Mouse (Mus musculus): Measurements from ENCODE around the gene Eid2. TPM values are rescaled to one million over a fixed set of nuclear protein-coding genes. Genes with fewer than 3 reads are reported as not detected.

The Eid2 gene
- polyA plus RNA-seq, 1 experiment from 2014 or later: 13.5 TPM

- Histone ChIP-seq H3K9ac (peak overlapping the region; percentile 58), H3K4me1 (replicated peaks) (peaks cover 68% of the 10 kb centered on the region), H3K4me2 (peak overlapping the region; percentile 73), H3K9me3 (no peaks in the 10 kb centered on the region), H3K36me3 (0 out of 2 replicates have a peak, but pooled peaks cover 2% of the 10 kb centered on the region), H3K27ac (replicated peaks) (peak overlapping the region; percentile 18; the same call in 1 of the 2 replicates), H3K27me3 (peaks cover 28% of the 10 kb centered on the region), H3K4me3 (peak overlapping the region; percentile 54)
- ATAC-seq (ENCODE audit: low read depth): no peak
- WGBS: 18% methylated on average over 43 of the region's 43 CpGs
These were observed 31.4 kb downstream of the Eid2 start for GRCm38 (mm10) chr7:28298837-28299625.

- Histone ChIP-seq H3K9me3 (no peaks in the 10 kb centered on the region), H3K27ac (replicated peaks) (peak within 1 kb of the TSS; percentile 88), H3K27me3 (peaks cover 10% of the 10 kb centered on the region; the same call in 1 of the 2 replicates), H3K36me3 (peaks cover 25% of the 10 kb centered on the region), H3K4me1 (replicated peaks) (peaks cover 55% of the 10 kb centered on the region), H3K4me2 (peak within 1 kb of the TSS; percentile 73), H3K4me3 (peak within 1 kb of the TSS; percentile 54), H3K9ac (peak within 1 kb of the TSS; percentile 83)
- peak; percentile 70 for ATAC-seq (ENCODE audit: low read depth)
- WGBS: under 1% methylated on average over 30 of the region's 30 CpGs
These were observed 34.1 kb downstream of the Eid2 start, which contains the start of gene Dll3 for GRCm38 (mm10) chr7:28301616-28302433. TSS of gene Dll3 (minus strand) at chr7:28302238.

- 82% methylated on average over 10 of the region's 10 CpGs for WGBS
- Histone ChIP-seq H3K9me3 (no peaks in the 10 kb centered on the region), H3K27ac (replicated peaks) (no peak overlapping the region), H3K4me2 (no peak overlapping the region), H3K27me3 (no peaks in the 10 kb centered on the region), H3K4me1 (replicated peaks) (peaks cover 47% of the 10 kb centered on the region), H3K9ac (no peak overlapping the region), H3K4me3 (no peak overlapping the region), H3K36me3 (peaks cover 60% of the 10 kb centered on the region)
- ATAC-seq (ENCODE audit: low read depth): no peak
These were observed 38.0 kb downstream of the Eid2 start for GRCm38 (mm10) chr7:28305641-28306040.

- H3K27ac ChIP-seq (replicated peaks): no peak overlapping the region
- H3K4me2 ChIP-seq: no peak overlapping the region
- H3K27me3 ChIP-seq: no peaks in the 10 kb centered on the region
- H3K9me3 ChIP-seq: no peaks in the 10 kb centered on the region
- ATAC-seq (ENCODE audit: low read depth): no peak
- peaks cover 48% of the 10 kb centered on the region for H3K4me1 ChIP-seq (replicated peaks)
- WGBS: 96% methylated on average over 8 of the region's 8 CpGs
- H3K4me3 ChIP-seq: no peak overlapping the region
- no peak overlapping the region for H3K9ac ChIP-seq
- H3K36me3 ChIP-seq: peaks cover 60% of the 10 kb centered on the region
These were observed 38.5 kb downstream of the Eid2 start for GRCm38 (mm10) chr7:28306216-28306615.

- no peak for ATAC-seq (ENCODE audit: low read depth)
- no peak overlapping the region for H3K4me3 ChIP-seq
- 28% methylated on average over 9 of the region's 9 CpGs for WGBS
- peaks cover 65% of the 10 kb centered on the region for H3K36me3 ChIP-seq
- H3K27ac ChIP-seq (replicated peaks): no peak overlapping the region
- 0 out of 2 replicates have a peak overlapping the region, but pooled peaks have one; percentile 94 for H3K4me2 ChIP-seq
- H3K9me3 ChIP-seq: no peaks in the 10 kb centered on the region
- H3K9ac ChIP-seq: no peak overlapping the region
- H3K27me3 ChIP-seq: no peaks in the 10 kb centered on the region
- peaks cover 30% of the 10 kb centered on the region for H3K4me1 ChIP-seq (replicated peaks)
These were observed 42.1 kb downstream of the Eid2 start for GRCm38 (mm10) chr7:28309737-28310136.

- peak overlapping the region; percentile 87 for H3K9ac ChIP-seq
- ATAC-seq (ENCODE audit: low read depth): peak; percentile 66
- peak overlapping the region; percentile 73 for H3K27ac ChIP-seq (replicated peaks)
- peaks cover 65% of the 10 kb centered on the region for H3K36me3 ChIP-seq
- H3K9me3 ChIP-seq: no peaks in the 10 kb centered on the region
- H3K4me2 ChIP-seq: peak overlapping the region; percentile 94
- peak overlapping the region; percentile 92 for H3K4me3 ChIP-seq
- H3K4me1 ChIP-seq (replicated peaks): peaks cover 30% of the 10 kb centered on the region
- no peaks in the 10 kb centered on the region for H3K27me3 ChIP-seq
- 5% methylated on average over 35 of the region's 35 CpGs for WGBS
These were observed 43.7 kb downstream of the Eid2 start for GRCm38 (mm10) chr7:28311151-28311925.

- Histone ChIP-seq H3K9me3 (no peaks in the 10 kb centered on the region), H3K4me1 (replicated peaks) (peaks cover 30% of the 10 kb centered on the region), H3K27ac (replicated peaks) (peak within 1 kb of the TSS; percentile 73), H3K27me3 (no peaks in the 10 kb centered on the region), H3K36me3 (peaks cover 65% of the 10 kb centered on the region), H3K9ac (peak within 1 kb of the TSS; percentile 87), H3K4me3 (peak within 1 kb of the TSS; percentile 92), H3K4me2 (peak within 1 kb of the TSS; percentile 94)
- WGBS: under 1% methylated on average over 45 of the region's 45 CpGs
- ATAC-seq (ENCODE audit: low read depth): peak; percentile 95
These were observed 44.4 kb downstream of the Eid2 start, which contains the start of gene Timm50 for GRCm38 (mm10) chr7:28311926-28312543. TSS of gene Timm50 (minus strand) at chr7:28312072.

GRCm38 (mm10) chr7:28318036-28318435, 50.4 kb downstream of the Eid2 start:
- Histone ChIP-seq H3K9me3 (no peaks in the 10 kb centered on the region), H3K27me3 (no peaks in the 10 kb centered on the region), H3K9ac (no peak overlapping the region), H3K4me2 (no peak overlapping the region), H3K27ac (replicated peaks) (no peak overlapping the region), H3K4me3 (no peak overlapping the region), H3K36me3 (peaks cover 92% of the 10 kb centered on the region), H3K4me1 (replicated peaks) (no peaks in the 10 kb centered on the region)
- ATAC-seq (ENCODE audit: low read depth): no peak
- 84% methylated on average over 3 of the region's 3 CpGs for WGBS

- Histone ChIP-seq H3K27ac (replicated peaks) (no peak overlapping the region), H3K27me3 (no peaks in the 10 kb centered on the region), H3K4me1 (replicated peaks) (no peaks in the 10 kb centered on the region), H3K4me3 (no peak overlapping the region), H3K9me3 (no peaks in the 10 kb centered on the region), H3K9ac (no peak overlapping the region), H3K36me3 (peaks cover 99% of the 10 kb centered on the region), H3K4me2 (no peak overlapping the region)
- no peak for ATAC-seq (ENCODE audit: low read depth)
- 94% methylated on average over 17 of the region's 17 CpGs for WGBS
These were observed 51.0 kb downstream of the Eid2 start for GRCm38 (mm10) chr7:28318714-28319113.

Data from neural tube, embryonic 13.5 days (tissue).